10 mouse cellular contexts compared by ENCODE assay signal in the genomic region with DNA sequence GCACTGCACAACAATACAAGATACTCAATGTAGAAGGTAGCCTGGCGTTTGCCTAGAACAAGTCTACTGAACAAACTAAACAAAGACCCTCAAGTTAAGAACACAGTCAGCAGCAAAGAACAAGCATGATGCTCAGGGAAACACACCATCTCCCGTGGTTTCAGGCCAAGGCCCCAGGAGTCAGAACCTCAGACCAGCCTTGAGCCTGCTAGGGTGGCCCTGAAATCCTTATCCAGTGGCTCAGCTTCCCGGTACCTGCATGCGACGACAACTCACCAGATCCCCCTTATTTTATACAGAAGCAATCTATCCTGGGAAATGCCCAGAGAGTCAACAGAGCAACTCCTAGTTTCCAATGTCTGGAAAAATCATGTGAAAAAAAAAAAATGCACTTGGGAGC.
"Had no signal": no experiment of that assay in that cellular context is flagged by ENCODE, and none has a peak within 500 bp of the region (broad histone marks: within the 10 kb centered on the region; RNA-seq: fewer than 3 reads in every experiment).

No protein-coding gene starts in this region.

- H3K4me2 ChIP-seq: liver, embryonic 11.5 days; liver, embryonic 15.5 days; midbrain, embryonic 13.5 days; stomach, embryonic 15.5 days had no signal

- H3K36me3 ChIP-seq: limb, embryonic 10.5 days; liver, embryonic 15.5 days; midbrain, embryonic 13.5 days; stomach, embryonic 15.5 days had no signal

- H3K9me3 ChIP-seq: limb, embryonic 10.5 days; liver, embryonic 15.5 days; midbrain, embryonic 13.5 days; stomach, embryonic 15.5 days had no signal

- H3K4me3 ChIP-seq: left cerebral cortex, adult 2 months; limb, embryonic 10.5 days; liver, embryonic 15.5 days; midbrain, embryonic 13.5 days; stomach, embryonic 15.5 days had no signal

- H3K27ac ChIP-seq: left cerebral cortex, adult 2 months; limb, embryonic 10.5 days; liver, embryonic 15.5 days; midbrain, embryonic 13.5 days; stomach, embryonic 15.5 days had no signal

- DNase-seq: lung, adult 2 months; right cerebral cortex, postnatal 14 days; thymus, adult 2 months; thymus, postnatal 25 days had no signal

- H3K9ac ChIP-seq: liver, embryonic 15.5 days; midbrain, embryonic 13.5 days; stomach, embryonic 15.5 days had no signal

- H3K27me3 ChIP-seq: midbrain, embryonic 13.5 days; stomach, embryonic 15.5 days had no signal
